Mouse (Mus musculus): Measurements from ENCODE around the gene Gm27179.
"Not testable (repeated sequence)": the region's sequence is repeated elsewhere in the genome, so short reads cannot be mapped to it uniquely, and the experiment has no call there.

The Gm27179 gene

DNA sequence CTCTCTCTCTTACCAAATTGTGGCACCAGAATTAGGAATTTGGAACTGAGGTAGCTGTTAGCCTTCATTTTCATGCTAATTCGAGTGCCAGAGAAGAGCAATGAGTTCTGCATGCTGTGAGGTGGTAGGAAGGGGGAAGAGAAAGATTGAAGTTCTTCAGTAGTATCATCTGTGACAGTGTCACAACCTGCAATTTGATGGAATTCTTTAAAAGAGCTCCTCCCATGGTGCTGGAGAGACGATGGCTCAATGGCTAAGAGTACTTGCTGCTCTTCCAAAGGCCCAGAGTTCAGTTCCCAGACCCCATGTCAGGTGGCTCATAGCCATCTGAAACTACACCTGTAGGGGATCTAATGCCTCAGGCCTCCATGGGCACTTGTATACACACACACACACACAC, at the start of gene Gm27179:
Gene Gm27179 (minus strand): TSS at position 101 of the 400 bp plus-strand sequence.
- DNase-seq (ENCODE audit: low read depth, low spot score) = not testable (repeated sequence)

DNA sequence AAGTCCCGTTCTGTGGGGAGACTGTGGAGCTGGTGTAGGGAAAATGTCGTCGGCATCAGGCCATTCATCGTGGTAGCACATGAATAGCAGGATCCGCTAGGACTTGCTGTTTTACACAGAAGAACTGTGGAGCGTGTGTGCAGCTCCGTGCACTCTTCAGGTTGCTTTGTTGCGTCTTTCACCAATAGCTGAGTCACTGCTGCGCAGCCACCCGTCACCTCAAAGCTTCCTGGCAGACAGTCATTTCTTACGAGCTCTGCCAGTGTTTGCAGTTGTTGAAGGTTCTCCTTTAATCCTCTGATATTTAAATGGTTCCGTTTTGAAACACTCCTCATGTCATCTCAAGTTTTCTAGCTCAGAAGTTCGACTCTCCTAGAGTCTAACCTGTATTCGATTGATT, 45.2 kb upstream of the Gm27179 start:
- DNase-seq (ENCODE audit: low read depth, low spot score) = not testable (repeated sequence)

DNA sequence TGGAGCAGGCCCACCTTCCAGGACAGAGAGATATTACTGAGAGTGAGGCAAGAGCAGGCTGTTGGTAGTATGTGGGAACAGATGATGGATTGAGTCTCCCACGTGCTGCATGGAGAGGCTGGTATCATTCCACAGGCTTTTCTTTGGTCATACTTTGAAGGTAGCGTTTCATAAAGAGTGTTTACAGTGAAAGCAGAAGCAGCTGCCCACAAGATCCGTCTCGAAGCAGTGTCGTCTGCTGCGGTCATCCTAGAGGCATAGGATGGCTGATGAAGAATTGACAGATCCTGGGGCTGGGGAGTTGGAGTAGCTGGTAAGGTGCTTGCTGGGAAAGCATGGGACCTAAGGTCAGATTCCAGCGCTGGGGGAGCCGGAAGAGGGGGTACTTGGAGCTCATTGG, 44.5 kb upstream of the Gm27179 start:
- DNase-seq (ENCODE audit: low read depth, low spot score) = not testable (repeated sequence)

DNA sequence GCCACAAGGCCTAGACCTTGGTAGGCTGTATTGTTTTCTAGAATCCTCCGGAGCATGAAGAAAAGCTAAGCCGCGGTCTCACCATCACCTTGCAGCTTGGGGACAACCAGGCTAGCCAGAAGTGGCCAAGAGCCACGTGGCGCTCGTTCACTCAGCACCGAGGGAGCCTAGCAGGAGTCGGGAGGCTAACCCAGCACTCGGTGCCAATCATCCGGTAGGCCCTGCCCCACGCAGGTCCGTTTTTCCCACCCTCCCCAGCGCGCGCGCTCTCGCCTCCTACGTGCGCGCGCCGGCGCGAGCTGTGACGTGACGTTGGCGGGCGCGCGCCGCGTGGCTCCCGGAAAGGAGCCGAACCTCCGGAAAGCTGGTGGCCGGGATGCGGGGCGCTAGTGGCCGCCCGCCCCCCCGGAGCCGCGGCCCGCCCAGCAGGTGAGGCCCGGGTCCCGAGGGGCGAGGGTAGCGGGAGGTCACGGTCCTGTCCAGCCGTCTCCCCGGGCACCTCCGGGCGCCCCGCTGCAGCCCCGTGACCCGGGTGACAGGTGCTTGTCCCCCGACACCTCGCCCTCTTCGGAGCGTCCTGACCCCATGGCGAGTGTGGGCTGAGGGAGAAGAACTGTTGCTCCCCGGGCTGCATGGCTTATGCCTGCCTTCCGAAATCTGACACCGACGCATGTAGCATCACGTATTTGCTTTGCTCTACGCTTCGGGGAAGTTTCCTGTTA, 42.9 kb upstream of the Gm27179 start, which contains the start of gene Entpd4b:
Gene Entpd4b (plus strand): TSS at position 315 of the 722 bp plus-strand sequence.
- not testable (repeated sequence) for DNase-seq (ENCODE audit: low read depth, low spot score)

DNA sequence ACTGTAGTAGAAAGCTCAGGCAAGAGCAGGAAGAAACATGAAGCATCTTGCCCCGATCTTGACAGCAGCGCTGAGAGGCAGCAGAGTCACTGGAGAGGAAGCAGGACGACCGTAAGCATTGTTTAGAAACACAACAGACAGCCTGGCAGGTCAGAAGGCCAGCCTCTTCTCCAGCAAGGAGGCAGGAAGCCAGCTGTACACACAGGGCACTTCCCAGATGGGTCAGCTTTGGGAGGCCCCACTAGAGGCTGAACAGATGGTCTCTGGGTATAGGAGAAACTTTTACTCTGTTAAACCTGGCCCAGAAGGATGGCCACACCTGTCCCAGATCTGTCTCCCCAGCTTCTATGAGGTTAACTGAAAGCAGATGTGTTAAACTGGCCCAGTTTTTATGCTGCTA, 35.0 kb upstream of the Gm27179 start:
- not testable (repeated sequence) for DNase-seq (ENCODE audit: low read depth, low spot score)

DNA sequence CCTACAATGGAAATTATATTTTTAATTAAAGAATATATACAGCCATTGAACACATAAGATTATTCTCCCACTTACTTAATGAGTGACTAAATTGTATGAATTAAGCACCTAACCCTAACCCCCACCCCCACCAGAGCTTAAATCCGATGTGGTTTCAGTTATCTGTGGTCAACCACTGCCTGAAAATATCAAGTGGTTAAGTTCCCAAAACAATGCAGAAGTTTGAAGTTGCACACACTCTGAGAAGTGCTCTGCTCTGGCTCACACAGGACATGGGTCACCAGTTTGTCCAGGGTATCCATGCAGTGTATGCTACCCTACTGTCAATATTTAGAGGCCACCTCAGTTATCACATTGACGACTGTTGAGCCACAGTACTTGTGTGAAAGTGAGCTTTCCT, 32.7 kb upstream of the Gm27179 start:
- not testable (repeated sequence) for DNase-seq (ENCODE audit: low read depth, low spot score)

DNA sequence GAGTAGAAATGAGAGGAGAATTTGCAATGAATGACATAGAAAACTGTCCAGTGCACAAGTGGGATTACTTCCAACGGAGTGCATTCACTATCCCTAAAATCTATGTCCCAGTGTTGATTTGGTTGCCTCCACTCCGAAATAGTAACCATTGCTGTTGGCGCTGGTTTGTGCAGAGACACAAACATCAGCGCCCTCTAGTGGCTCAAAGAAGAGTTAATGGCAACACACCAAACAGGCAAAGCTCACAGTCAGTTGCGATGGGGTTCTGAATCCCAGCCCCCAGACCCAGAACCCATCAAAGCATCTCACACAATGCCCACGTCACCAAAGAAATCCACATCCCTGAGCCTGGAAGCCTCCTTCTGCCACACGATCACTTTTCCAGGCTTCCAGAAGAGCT, 31.7 kb upstream of the Gm27179 start:
- DNase-seq (ENCODE audit: low read depth, low spot score) = not testable (repeated sequence)

DNA sequence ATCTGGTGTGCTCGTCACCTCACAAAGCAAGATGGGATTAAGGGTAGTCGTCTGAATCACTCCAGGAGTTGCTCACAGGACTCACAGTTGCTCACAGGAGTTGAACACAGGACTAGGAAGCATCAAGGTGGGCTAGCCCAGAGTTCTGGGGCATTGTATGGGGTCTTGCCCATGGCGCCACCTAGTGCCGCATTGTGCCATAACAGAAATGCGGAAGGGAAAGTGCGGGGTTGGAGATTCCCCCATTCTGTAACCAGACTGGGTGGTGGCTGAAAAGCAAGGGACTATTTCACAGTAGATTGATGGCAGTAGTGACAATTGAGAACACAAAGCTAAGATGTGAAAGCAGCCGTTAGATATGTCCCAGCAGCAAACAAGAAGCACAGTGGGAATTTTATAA, 30.3 kb upstream of the Gm27179 start:
- not testable (repeated sequence) for DNase-seq (ENCODE audit: low read depth, low spot score)

DNA sequence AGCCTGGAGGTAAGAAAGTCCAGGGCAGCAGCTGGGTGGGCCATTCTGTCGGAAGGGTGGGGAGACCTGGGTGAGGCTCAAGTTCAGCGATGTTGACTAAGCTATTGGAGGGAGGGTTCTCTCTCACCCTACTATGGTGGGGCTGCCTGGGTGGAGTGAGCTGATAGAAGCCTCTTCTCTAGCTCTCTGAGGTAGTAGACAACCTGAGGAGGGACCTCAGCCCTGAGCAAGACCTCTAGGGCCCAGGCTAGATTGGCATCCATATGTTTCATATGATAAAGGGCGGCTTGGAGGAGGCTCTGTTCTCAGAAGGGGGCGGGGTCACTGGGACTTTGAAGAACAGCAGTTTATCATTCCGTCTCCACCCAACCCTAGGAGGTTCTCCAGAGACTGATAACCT, 27.8 kb upstream of the Gm27179 start:
- DNase-seq (ENCODE audit: low read depth, low spot score) = not testable (repeated sequence)

DNA sequence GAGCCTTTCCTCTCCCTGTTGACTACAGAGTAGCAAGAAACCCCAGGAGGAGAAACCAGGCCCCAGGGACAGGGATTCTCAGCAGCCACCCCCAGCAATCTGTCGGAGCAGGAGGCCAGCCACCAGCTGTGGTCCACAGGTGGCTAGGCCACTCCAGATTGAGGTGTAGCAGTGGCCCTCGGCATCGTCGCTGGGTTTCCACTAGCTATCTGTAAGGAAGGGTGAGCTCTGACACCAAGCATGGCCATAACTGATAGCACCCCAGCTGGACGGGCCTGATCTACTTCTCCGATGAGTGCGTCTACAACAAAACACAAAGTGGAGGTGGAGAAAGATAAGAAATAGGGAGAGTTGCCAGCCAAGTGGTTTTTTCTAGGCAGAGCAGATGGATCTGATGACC, 24.2 kb upstream of the Gm27179 start:
- not testable (repeated sequence) for DNase-seq (ENCODE audit: low read depth, low spot score)

DNA sequence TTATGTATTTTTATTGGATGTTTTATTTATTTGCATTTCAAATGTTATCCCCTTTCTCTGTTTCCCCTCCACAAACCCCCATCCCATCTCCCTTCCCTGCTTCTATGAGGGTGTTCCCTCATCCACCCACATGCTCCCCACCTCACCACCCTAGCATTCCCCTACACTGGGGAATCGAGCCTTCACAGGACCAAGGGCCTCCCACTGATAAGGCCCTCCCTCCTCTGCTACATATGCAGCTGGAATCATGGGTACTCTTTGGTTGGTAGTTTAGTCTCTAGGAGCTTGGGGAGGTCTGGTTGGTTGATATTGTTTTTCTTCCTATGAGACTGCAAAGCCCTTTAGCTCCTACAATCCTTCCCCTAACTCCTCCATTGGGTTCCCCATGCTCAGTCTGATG, 13.9 kb upstream of the Gm27179 start:
- DNase-seq (ENCODE audit: low read depth, low spot score) = not testable (repeated sequence)

DNA sequence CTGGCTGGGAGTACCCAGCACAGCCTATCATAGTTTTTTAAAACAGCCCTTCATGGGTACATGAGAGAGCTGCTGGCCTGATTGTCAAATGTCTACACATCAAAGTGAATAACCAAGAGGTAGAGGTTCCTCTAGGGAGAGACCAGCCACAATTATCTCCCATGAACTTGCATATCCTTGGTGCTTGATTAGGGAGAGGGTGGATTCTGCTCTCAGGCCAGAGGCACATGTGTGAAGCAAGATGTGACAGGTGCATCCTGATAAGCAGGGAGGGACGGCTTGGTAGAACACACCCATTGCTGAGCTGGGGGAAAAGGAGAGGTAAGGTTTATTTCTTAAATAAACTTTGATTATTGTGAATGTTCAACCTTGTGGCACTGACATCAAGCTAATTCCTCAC, 10.7 kb upstream of the Gm27179 start:
- not testable (repeated sequence) for DNase-seq (ENCODE audit: low read depth, low spot score)

DNA sequence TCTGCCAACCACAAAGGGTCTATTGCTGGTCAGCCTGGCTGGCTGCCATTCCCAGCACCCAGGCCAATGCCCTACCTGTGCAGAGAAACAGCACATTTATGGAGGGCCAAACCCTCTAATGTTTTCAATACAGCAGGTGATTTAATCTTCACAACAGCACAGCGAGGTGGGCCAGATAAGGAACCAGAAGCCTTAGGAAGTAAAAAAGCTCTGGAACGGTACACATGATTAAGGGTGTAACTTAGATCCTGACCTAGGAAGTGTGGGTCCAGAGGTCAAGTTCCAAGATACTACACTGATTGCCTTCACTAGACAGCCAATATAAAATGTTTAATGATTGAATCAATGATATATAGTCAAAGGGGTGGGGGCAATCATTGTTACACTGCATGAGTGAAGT, 8.5 kb upstream of the Gm27179 start:
- not testable (repeated sequence) for DNase-seq (ENCODE audit: low read depth, low spot score)

DNA sequence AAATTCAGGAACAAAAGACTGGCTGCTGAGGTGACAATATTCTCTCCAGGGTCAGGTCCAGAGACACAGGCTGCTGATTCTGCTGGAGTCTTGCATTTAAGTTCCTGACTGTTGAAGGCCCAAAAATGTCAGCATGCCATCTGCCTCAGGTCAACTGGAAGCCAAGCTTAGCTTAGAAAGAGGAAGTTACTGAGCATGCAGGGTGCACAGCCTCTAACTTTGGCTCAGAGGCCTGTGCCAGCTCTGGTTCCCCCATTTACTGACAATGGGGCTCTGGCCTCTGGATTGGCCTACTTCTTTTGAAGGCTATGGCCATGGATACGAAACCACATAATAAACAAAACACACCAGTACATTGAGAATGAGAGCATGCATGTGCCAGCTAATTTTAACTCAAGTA, 5.3 kb downstream of the Gm27179 start:
- DNase-seq (ENCODE audit: low read depth, low spot score) = not testable (repeated sequence)

DNA sequence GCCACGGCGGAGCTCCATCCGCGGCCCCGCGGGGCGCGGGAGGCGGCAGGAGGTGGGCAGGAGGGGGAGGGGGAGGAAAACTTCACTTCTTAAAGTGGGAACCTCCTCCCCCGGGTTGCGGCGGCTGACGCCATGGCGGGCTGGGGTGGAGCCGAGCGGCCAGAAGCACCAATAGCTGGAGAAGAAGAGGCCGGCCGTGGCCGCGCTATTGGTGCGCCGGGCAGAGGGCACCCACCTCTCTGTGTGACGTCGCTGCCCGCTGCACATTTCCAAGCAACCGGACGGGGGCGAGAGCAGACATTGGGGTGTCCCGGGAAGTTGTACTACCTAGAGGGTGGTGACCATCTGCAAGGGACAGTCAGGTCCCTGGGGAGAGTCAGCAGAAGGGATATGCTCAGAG, 9.2 kb downstream of the Gm27179 start, which contains the start of gene Gm16867:
Gene Gm16867 (minus strand): TSS at position 189 of the 400 bp plus-strand sequence.
- not testable (repeated sequence) for DNase-seq (ENCODE audit: low read depth, low spot score)

DNA sequence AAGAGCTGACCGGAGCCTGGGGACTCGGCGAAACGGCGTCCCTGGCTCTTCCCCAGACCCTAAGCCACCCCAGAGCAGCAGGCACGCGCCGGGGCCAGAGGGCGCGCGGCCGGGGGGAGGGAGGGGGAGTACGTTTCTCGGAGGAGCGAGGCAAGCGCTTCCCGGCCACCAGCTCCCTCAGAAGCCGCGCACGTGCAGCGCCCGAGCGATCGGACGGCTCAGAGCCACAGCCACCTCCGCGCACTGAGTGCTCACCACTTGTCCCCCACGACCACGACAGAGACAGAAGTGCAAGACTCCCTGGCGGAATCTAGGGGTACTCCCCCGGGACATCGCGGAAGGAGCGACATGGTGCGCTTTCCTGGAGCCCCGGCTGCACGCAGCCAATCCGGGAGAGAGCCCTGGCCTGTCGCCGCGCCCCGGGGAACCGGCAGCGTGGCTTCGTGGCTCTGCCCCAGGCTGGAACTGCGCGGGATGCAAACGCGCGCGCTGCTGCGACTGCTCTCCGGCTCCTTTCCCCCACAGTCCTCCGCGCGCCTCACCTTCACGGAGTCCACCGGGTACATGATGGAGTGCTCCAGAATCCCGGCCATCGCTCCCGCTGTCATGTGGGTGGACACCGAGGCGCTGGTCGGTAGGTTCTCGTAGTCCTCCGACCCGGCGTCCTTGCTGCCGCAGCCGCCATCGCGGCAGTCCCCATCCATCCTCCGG, 9.8 kb downstream of the Gm27179 start:
- not testable (repeated sequence) for DNase-seq (ENCODE audit: low read depth, low spot score)

DNA sequence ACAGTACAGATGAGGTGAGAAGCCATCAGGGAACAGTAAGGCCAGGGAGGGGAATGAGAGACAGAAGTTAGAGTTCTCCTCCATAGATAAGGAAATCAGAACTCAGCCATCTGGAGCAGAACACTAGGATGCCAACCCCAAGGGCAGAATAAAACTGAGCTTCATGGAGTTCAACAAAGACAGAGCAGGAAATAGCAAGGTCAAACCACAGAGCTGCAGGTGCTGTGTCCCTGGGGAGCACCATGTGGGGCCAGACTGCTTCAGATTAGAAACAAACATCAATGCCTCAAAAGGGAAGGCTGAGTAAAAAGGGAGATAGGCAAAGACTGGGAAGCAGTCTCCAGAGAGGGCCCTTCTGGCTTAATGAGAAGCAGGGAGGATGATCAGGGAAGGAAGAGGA, 16.1 kb downstream of the Gm27179 start:
- DNase-seq (ENCODE audit: low read depth, low spot score) = not testable (repeated sequence)

DNA sequence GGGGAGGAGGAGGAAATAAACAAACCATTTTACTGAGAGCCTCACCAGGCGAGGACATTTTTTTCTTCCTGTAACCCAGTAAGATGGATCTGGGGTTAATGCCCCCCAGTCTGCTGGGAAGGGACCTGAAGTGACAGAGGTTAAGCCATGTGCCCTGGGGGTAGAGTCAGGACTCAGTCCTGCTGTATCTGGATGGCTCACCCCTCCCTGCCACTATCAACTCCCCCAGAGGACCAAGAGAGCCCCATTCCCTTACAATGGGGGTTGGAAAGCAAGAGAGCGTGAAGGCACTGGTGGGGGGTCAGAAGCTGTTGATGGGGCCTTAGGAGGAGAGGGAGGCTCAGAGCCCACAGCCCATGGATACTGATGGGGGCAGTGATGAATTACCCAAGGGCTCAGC, 17.4 kb downstream of the Gm27179 start:
- DNase-seq (ENCODE audit: low read depth, low spot score) = not testable (repeated sequence)

DNA sequence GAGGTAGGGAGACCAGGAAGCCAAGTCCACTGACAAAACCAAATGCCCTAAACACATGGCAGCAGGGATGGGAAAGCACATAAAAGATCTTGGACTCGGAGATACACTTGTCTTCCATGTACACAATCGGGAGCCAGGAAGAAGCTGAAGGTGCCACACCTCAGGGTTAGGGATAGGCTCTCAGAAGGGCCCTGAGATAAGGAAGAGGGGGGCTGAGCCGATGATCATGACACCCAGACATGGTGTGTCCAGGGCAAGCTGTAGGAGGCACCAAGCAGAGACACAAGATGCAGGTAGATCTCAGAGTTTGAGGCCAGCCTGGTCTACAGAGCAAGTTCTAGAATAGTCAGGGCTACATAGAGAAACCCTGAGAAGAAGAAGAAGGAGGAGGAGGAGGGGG, 17.8 kb downstream of the Gm27179 start:
- DNase-seq (ENCODE audit: low read depth, low spot score) = not testable (repeated sequence)

DNA sequence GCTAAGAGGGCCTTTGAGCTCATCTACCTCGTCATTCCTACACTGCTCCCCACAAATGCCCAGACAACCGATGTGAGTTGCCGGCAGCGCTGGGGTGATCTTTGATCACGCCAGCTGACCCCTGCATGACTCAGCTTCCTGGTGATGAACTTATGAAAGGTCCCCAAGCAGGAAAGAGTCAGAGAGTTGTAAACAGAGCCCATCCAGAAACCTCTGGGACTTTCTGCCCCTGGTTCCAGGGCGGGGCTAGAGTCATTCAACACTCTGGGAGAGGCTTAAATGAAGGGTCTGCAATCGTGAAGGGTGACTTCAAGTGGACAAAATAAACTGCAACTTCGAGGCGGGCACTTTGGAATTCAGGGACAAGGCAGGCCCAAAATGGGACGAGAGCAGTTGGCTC, 24.3 kb downstream of the Gm27179 start:
- not testable (repeated sequence) for DNase-seq (ENCODE audit: low read depth, low spot score)

DNA sequence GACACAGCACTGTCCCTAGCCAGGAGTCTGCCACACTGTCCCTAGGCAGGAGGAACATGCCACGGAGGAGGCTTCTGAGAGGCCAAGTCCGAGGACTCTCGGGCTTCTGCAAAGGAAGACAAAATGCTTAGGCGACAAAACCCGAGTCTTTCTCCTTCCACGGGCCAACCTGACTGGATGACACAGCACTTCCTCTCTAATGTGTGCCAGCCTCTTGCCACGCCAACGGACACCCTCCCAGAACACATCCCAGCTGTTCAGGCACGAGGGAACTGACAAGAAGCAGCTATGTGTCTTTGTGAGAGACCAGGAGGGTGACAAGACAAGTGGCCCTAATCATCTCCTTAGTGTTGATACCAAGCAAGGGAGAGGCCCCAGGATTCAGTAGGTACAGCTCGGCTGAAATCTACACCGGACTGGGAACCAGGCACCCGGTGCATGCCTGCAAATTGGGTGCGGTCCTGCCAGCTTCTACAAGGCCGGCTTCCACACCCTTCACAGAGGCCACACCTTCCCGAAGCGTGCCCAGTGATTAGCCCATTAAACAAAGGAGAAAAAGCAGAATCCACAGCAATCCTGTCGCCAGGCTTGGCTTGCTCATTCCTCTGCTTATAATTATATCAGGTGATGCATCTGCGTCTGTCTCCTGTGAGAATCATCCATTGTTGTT, 26.7 kb downstream of the Gm27179 start:
- not testable (repeated sequence) for DNase-seq (ENCODE audit: low read depth, low spot score)

All from embryo, embryonic 11.5 days (tissue).